Mouse (Mus musculus) embryonic facial prominence, embryonic 12.5 days (tissue): Measurements from ENCODE around the gene Mrtfb. TPM values are rescaled to one million over a fixed set of nuclear protein-coding genes. Genes with fewer than 3 reads are reported as not detected.
"Not testable (repeated sequence)": the region's sequence is repeated elsewhere in the genome, so short reads cannot be mapped to it uniquely, and the experiment has no call there.

ENCODE experiments used
- ATAC-seq: fragments of 200-750 bp; cut with Nextera tagmentation; 2 replicates; pipeline ENCODE4 v1.8.0; 2017; ENCODE audit not compliant: insufficient number of reproducible peaks, insufficient read depth, low FRiP score, low TSS enrichment
- H3K27ac ChIP-seq: fragments of 300-500 bp; sonication (generic); 2 replicates; pipeline ENCODE4 v1.5.1; 2016; ENCODE audit warnings: mild to moderate bottlenecking
- H3K27me3 ChIP-seq: fragments of 300-500 bp; sonication (generic); 2 replicates; pipeline ENCODE4 v1.6.1; 2016; ENCODE audit warnings: mild to moderate bottlenecking, moderate library complexity
- H3K36me3 ChIP-seq: fragments of 300-500 bp; sonication (generic); 2 replicates; pipeline ENCODE4 v1.6.1; 2016; ENCODE audit warnings: mild to moderate bottlenecking
- H3K4me1 ChIP-seq: fragments of 300-500 bp; sonication (generic); 2 replicates; pipeline ENCODE4 v1.6.1; 2016
- H3K4me2 ChIP-seq: fragments of 300-500 bp; sonication (generic); replicated peaks from 2 replicates; pipeline ENCODE4 v1.6.1; 2016; ENCODE audit warnings: mild to moderate bottlenecking, moderate library complexity
- H3K4me3 ChIP-seq: fragments of 300-500 bp; sonication (generic); 2 replicates; pipeline ENCODE4 v1.5.1; 2016; ENCODE audit warnings: mild to moderate bottlenecking
- H3K9ac ChIP-seq: fragments of 300-500 bp; sonication (generic); 2 replicates; pipeline ENCODE4 v1.6.1; 2016; ENCODE audit warnings: mild to moderate bottlenecking, moderate library complexity
- H3K9me3 ChIP-seq: fragments of 300-500 bp; sonication (generic); 2 replicates; pipeline ENCODE4 v1.6.1; 2016; ENCODE audit warnings: mild to moderate bottlenecking, moderate library complexity
- WGBS: fragments of 180-500 bp; shearing (Covaris S2); methylation state at CpG from one replicate; pipeline ENCODE4 v1.1.7; 2016; 5-methylcytosine and 5-hydroxymethylcytosine counted together
- polyA plus RNA-seq: library from polyadenylated mRNA; unstranded; fragments of >200 nt; fragmentation: Nextera tagmentation; extraction: Ambion mirVana; gene quantifications from 2 replicates; pipeline ENCODE4 v1.2.1, GENCODE M21; 2016

The Mrtfb gene
- polyA plus RNA-seq, 1 experiment from 2014 or later, result 25.3 TPM

GRCm38 (mm10) chr16:13276709-13277399, 20.6 kb downstream of the Mrtfb start:
- Histone ChIP-seq H3K9ac (no peak overlapping the region), H3K4me1 (no peaks in the 10 kb centered on the region), H3K27me3 (no peaks in the 10 kb centered on the region), H3K4me3 (no peak overlapping the region), H3K36me3 (peaks cover 8% of the 10 kb centered on the region; the same call in 1 of the 2 replicates), H3K27ac (no peak overlapping the region), H3K4me2 (no peak overlapping the region), H3K9me3 (no peaks in the 10 kb centered on the region)
- 88% methylated on average over 3 of the region's 3 CpGs for WGBS
- ATAC-seq, result no peak

GRCm38 (mm10) chr16:13286425-13286824, 30.1 kb downstream of the Mrtfb start:
- not testable (repeated sequence) for H3K9me3 ChIP-seq, H3K36me3 ChIP-seq, H3K27me3 ChIP-seq, H3K4me2 ChIP-seq, H3K4me3 ChIP-seq, H3K27ac ChIP-seq, ATAC-seq, H3K4me1 ChIP-seq, H3K9ac ChIP-seq

GRCm38 (mm10) chr16:13297860-13298259, 41.6 kb downstream of the Mrtfb start:
- H3K4me3 ChIP-seq, result no peak overlapping the region
- no peak for ATAC-seq
- H3K4me2 ChIP-seq, result no peak overlapping the region
- no peaks in the 10 kb centered on the region for H3K4me1 ChIP-seq
- H3K27me3 ChIP-seq, result no peaks in the 10 kb centered on the region
- no peak overlapping the region for H3K27ac ChIP-seq
- no peaks in the 10 kb centered on the region for H3K36me3 ChIP-seq
- no peak overlapping the region for H3K9ac ChIP-seq
- 82% methylated on average over 1 of the region's 1 CpGs for WGBS
- no peaks in the 10 kb centered on the region for H3K9me3 ChIP-seq

DNA sequence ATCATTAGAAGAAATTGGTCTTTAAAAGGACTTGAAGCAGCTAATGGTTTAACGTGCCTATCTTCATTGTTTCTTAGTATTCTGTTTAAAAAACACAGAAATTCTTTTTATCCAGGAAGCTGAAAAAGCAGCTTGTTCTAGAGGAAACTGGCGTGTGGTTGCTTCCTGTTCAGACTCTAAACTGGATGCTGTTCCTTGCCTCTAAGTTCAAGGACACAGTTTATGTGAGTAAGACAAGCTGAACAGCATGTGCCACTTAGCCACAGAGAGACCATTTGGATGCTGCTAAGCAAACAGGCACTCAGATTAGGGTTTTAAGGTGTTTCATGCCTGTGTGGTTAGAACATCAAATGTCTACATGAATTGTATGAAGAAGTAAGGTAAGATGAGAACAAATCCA, 42.7 kb downstream of the Mrtfb start:
- Histone ChIP-seq H3K27me3 (no peaks in the 10 kb centered on the region), H3K4me3 (no peak overlapping the region), H3K27ac (no peak overlapping the region), H3K4me1 (no peaks in the 10 kb centered on the region), H3K9ac (no peak overlapping the region), H3K36me3 (no peaks in the 10 kb centered on the region), H3K9me3 (no peaks in the 10 kb centered on the region), H3K4me2 (no peak overlapping the region)
- WGBS, result 81% methylated on average over 2 of the region's 2 CpGs
- no peak for ATAC-seq

- no peaks in the 10 kb centered on the region for H3K9me3 ChIP-seq
- H3K4me2 ChIP-seq, result no peak overlapping the region
- H3K4me3 ChIP-seq, result no peak overlapping the region
- H3K4me1 ChIP-seq, result peaks cover 10% of the 10 kb centered on the region
- WGBS, result 68% methylated on average over 3 of the region's 3 CpGs
- no peaks in the 10 kb centered on the region for H3K36me3 ChIP-seq
- no peak for ATAC-seq
- H3K9ac ChIP-seq, result no peak overlapping the region
- no peaks in the 10 kb centered on the region for H3K27me3 ChIP-seq
- peak overlapping the region; percentile 19; the same call in 1 of the 2 replicates for H3K27ac ChIP-seq
Observed at GRCm38 (mm10) chr16:13306065-13306695, 49.9 kb downstream of the Mrtfb start.

- Histone ChIP-seq H3K9ac (no peak overlapping the region), H3K4me2 (no peak overlapping the region), H3K27ac (no peak overlapping the region), H3K4me3 (no peak overlapping the region), H3K4me1 (peaks cover 10% of the 10 kb centered on the region), H3K36me3 (peaks cover 3% of the 10 kb centered on the region; the same call in 1 of the 2 replicates), H3K27me3 (no peaks in the 10 kb centered on the region), H3K9me3 (no peaks in the 10 kb centered on the region)
- WGBS, result 70% methylated on average over 1 of the region's 1 CpGs
- no peak for ATAC-seq
Observed at GRCm38 (mm10) chr16:13310096-13310683, 53.9 kb downstream of the Mrtfb start.

GRCm38 (mm10) chr16:13311374-13311773, 55.1 kb downstream of the Mrtfb start:
- Histone ChIP-seq H3K4me2 (no peak overlapping the region), H3K4me3 (no peak overlapping the region), H3K27ac (no peak overlapping the region), H3K36me3 (peaks cover 3% of the 10 kb centered on the region; the same call in 1 of the 2 replicates), H3K9me3 (no peaks in the 10 kb centered on the region), H3K4me1 (peaks cover 5% of the 10 kb centered on the region), H3K27me3 (no peaks in the 10 kb centered on the region), H3K9ac (no peak overlapping the region)
- ATAC-seq, result no peak
- WGBS, result 65% methylated on average over 1 of the region's 1 CpGs

DNA sequence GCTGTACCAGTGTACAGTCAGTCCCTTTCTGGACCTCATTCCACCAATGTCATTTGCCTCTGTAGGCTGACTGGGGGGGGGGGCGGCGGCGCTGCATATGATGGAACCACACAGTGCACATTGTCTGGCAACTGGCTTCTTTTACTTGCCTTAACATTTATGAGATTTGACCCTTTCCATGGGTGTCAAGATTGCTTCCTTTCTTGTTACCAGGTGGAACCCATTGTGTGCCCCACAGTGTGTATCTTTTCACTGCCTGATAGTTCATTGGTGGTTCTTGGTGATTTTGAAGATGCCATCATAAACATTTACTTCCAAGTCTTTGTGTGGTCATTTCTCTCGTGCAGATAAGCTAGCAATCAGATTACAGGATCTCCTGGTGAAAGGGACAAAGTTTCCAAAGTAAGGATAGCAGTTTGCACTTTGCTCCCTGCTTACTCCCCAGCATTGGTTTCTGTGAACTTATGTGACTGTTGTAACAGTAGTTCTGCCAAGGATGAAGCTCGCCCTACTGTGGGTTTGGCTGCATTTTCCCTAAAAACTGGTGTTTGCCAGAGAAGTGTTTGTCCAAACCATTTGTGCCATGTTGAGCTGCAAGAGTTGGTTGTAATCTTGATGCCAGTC, 56.9 kb downstream of the Mrtfb start:
- no peak overlapping the region for H3K4me2 ChIP-seq
- H3K4me1 ChIP-seq, result no peaks in the 10 kb centered on the region
- ATAC-seq, result no peak
- H3K27me3 ChIP-seq, result no peaks in the 10 kb centered on the region
- no peak overlapping the region for H3K27ac ChIP-seq
- H3K36me3 ChIP-seq, result peaks cover 3% of the 10 kb centered on the region; the same call in 1 of the 2 replicates
- H3K4me3 ChIP-seq, result no peak overlapping the region
- H3K9ac ChIP-seq, result no peak overlapping the region
- 82% methylated on average over 5 of the region's 5 CpGs for WGBS
- no peaks in the 10 kb centered on the region for H3K9me3 ChIP-seq

DNA sequence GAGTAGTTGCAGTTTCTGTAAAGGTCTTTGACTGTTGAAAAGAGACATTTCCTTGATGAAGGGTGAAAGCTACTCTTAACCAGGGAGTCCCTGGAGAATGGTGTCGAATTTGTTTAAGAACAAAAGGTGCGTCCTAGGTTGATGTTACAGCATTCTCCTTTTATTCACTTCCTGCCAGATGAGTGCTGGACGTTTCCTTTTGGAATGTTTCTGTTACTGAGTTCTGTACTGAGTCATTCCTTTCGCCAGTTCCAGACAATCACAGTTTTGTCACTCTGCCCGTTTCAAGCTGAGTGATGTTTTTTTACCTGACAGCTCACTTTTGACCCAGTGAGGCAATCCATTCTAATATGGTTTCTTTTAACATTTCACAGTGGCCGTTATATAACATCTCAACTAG, 67.5 kb downstream of the Mrtfb start:
- no peaks in the 10 kb centered on the region for H3K9me3 ChIP-seq
- H3K36me3 ChIP-seq, result peaks cover 17% of the 10 kb centered on the region
- H3K4me1 ChIP-seq, result peaks cover 4% of the 10 kb centered on the region; the same call in 1 of the 2 replicates
- H3K27me3 ChIP-seq, result no peaks in the 10 kb centered on the region
- H3K4me2 ChIP-seq, result no peak overlapping the region
- no peak overlapping the region for H3K9ac ChIP-seq
- no peak overlapping the region for H3K27ac ChIP-seq
- H3K4me3 ChIP-seq, result no peak overlapping the region
- 37% methylated on average over 6 of the region's 6 CpGs for WGBS
- no peak for ATAC-seq

- ATAC-seq, result no peak
- peaks cover 4% of the 10 kb centered on the region; the same call in 1 of the 2 replicates for H3K4me1 ChIP-seq
- H3K9me3 ChIP-seq, result no peaks in the 10 kb centered on the region
- no peak overlapping the region for H3K4me2 ChIP-seq
- H3K27me3 ChIP-seq, result no peaks in the 10 kb centered on the region
- H3K36me3 ChIP-seq, result peaks cover 17% of the 10 kb centered on the region
- H3K9ac ChIP-seq, result no peak overlapping the region
- no peak overlapping the region for H3K27ac ChIP-seq
- no peak overlapping the region for H3K4me3 ChIP-seq
- 99% methylated on average over 3 of the region's 3 CpGs for WGBS
Observed at GRCm38 (mm10) chr16:13326622-13327021, 70.3 kb downstream of the Mrtfb start.

DNA sequence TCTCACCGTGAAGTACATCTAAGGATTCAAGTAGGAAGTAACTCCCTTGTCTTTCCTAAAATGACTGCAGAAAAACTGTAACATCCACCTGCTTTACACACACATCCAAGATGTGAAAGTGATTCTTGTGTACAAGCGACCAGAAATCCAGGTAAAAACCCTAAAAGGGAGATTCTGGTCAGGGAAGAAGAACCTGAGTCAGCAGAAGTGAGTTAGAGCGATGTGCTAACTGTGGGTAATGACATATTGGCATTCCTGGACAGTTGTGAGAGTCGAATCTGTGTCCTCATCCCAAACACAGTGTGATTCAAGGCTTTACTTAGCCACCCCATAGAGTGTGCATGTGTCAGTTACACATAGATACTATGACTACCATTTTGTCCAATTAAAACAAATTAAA, 72.4 kb downstream of the Mrtfb start:
- Histone ChIP-seq H3K27ac (no peak overlapping the region), H3K36me3 (peaks cover 17% of the 10 kb centered on the region), H3K27me3 (no peaks in the 10 kb centered on the region), H3K4me3 (no peak overlapping the region), H3K4me1 (no peaks in the 10 kb centered on the region; the same call in 1 of the 2 replicates), H3K4me2 (no peak overlapping the region), H3K9ac (no peak overlapping the region), H3K9me3 (no peaks in the 10 kb centered on the region)
- no peak for ATAC-seq
- 85% methylated on average over 4 of the region's 4 CpGs for WGBS

DNA sequence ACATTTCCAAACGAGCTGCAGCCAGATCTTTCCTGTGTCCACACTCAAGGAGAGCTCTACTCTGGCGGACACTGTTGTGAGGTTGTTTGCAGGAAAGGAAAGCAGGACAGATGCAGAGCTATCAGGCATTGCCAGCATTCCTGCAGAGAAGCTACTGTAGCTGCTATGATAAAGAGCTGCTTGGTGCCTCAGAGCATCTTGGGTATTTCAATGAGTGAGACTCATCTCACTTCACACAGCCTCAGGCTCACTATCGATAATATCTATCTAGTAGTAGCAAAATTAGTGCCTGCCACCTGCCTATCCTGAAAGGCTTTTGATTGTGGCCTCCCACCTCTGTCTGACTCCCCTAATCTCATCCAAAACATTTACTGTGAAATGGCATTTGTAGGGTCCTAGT, 73.4 kb downstream of the Mrtfb start:
- ATAC-seq, result no peak
- Histone ChIP-seq H3K9me3 (no peaks in the 10 kb centered on the region), H3K4me2 (no peak overlapping the region), H3K4me3 (no peak overlapping the region), H3K9ac (no peak overlapping the region), H3K27me3 (no peaks in the 10 kb centered on the region), H3K36me3 (peaks cover 17% of the 10 kb centered on the region), H3K27ac (no peak overlapping the region), H3K4me1 (no peaks in the 10 kb centered on the region)
- WGBS, result 86% methylated on average over 3 of the region's 3 CpGs
